Mouse (Mus musculus): ENCODE measurements around the gene Flrt3.

Gene Flrt3

DNA sequence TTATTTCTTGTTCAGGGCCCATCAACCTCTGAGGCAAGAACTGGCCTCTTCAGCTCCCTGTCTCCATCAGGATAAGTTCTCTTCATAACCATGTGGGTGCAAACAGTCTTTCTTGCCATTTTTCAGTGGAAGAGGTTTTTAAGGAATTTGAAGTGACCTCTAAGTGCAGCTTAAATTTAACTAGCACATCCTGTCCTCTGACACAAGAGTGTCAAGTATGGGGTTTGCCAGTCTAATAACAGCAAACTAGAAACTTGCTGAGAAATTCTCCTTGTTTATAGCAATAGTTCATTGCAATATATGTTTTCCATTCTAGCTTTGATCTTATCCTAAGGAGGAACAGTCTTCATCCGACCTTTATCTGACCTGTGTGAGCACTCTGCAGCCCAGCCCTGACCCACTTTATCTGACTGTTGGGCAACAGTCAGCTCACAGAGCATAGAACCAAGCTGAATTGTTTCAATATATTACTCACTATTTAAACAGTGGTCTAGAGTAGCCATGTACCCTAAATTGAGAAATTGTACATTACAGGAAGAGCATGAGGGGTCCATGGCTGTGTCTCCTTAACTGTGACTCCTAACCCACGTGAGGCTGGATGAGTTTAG lies 49.4 kb downstream of the Flrt3 start:
- no peak for DNase-seq

DNA sequence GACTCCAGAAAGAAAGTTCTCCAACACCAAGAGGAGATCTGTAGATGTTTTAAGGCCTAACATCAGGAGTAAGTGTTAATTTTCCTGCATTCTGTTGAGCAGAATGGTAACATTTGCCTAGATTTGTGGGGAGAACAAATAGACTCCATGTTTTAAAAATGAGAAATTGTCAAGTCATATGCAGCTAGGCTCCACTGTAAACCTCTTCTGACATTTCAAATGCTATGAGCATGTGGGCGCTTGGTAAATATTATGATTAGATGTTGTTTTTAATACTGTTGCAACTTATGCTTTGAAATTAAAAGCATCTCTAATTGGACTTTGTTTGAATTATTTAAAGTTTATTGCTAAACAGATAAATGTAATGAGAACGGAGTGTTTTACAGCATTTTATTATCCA lies 55.8 kb downstream of the Flrt3 start:
- no peak for DNase-seq
